Mouse (Mus musculus) heart, embryonic 11.5 days (tissue): ENCODE measurements around the gene Spef1. TPM values are rescaled to one million over a fixed set of nuclear protein-coding genes. Genes with fewer than 3 reads are reported as not detected.

Experiments used
- ATAC-seq: fragments of 200-750 bp; cut with Nextera tagmentation; replicated peaks from 2 replicates; pipeline ENCODE4 v1.8.0; 2017; ENCODE audit warnings: moderate library complexity; ENCODE audit not compliant: insufficient number of reproducible peaks, low FRiP score, low TSS enrichment
- H3K27ac ChIP-seq: fragments of 300-500 bp; sonication (generic); 2 replicates; pipeline ENCODE4 v1.5.1; 2014; ENCODE audit warnings: mild to moderate bottlenecking, low read depth, low read length
- H3K27me3 ChIP-seq: fragments of 300-500 bp; sonication (generic); 2 replicates; pipeline ENCODE4 v1.6.1; 2014; ENCODE audit warnings: mild to moderate bottlenecking, low read length, mixed read lengths; ENCODE audit not compliant: control insufficient read depth, insufficient read depth
- H3K36me3 ChIP-seq: fragments of 300-500 bp; sonication (generic); 2 replicates; pipeline ENCODE4 v1.6.1; 2014; ENCODE audit warnings: mild to moderate bottlenecking, low read length, moderate library complexity, mixed read lengths; ENCODE audit not compliant: control insufficient read depth, insufficient read depth
- H3K4me1 ChIP-seq: fragments of 300-500 bp; sonication (generic); 2 replicates; pipeline ENCODE4 v1.6.1; 2014; ENCODE audit warnings: low read length; ENCODE audit not compliant: control insufficient read depth, insufficient read depth
- H3K4me2 ChIP-seq: fragments of 300-500 bp; sonication (generic); 2 replicates; pipeline ENCODE4 v1.6.1; 2014; ENCODE audit warnings: mild to moderate bottlenecking, moderate library complexity
- H3K4me3 ChIP-seq: fragments of 300-500 bp; sonication (generic); 2 replicates; pipeline ENCODE4 v1.5.1; 2014; ENCODE audit warnings: low read depth, low read length
- H3K9ac ChIP-seq: fragments of 300-500 bp; sonication (generic); 2 replicates; pipeline ENCODE4 v1.6.1; 2014; ENCODE audit warnings: mild to moderate bottlenecking, low read depth, low read length, moderate library complexity
- H3K9me3 ChIP-seq: fragments of 300-500 bp; sonication (generic); replicated peaks from 2 replicates; pipeline ENCODE4 v1.6.1; 2016; ENCODE audit warnings: low read length; ENCODE audit not compliant: control insufficient read depth
- WGBS: fragments of 180-500 bp; shearing (Covaris S2); extraction: QIAGEN DNeasy Blood & Tissue Kit; methylation state at CpG from one replicate; pipeline ENCODE4 v1.1.7; 2014; ENCODE audit not compliant: insufficient replicate concordance; 5-methylcytosine and 5-hydroxymethylcytosine counted together
- polyA plus RNA-seq: library from polyadenylated mRNA; unstranded; fragments of >200 nt; fragmentation: Nextera tagmentation; extraction: Ambion mirVana; gene quantifications from 2 replicates; pipeline ENCODE4 v1.2.1, GENCODE M21; 2014

Gene Spef1
- polyA plus RNA-seq, 1 experiment from 2014 or later: 1.7 TPM

DNA sequence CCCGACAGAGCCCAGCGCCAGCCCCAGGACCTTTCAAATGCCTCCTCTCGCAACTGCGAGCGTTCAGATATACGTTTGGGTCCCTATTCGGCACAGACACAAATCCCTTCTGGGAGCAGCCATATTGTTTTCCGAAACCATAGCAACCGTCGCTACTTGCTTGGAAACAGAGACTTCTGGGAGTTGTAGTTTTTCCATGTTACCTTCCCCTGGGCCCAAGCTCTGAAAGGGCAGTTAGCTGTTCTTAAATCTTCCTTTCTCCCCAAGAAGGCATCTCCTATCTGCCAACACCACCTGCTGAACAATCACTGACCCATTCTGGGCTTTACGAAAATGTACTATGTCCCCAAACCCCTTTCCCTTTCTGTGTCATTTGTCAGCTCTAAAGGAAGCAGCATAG lies 12.4 kb downstream of the Spef1 start:
- Histone ChIP-seq H3K27ac (no peak overlapping the region), H3K9me3 (no peaks in the 10 kb centered on the region), H3K4me2 (peak overlapping the region; percentile 81), H3K36me3 (peaks cover 2% of the 10 kb centered on the region; the same call in 1 of the 2 replicates), H3K9ac (no peak overlapping the region), H3K4me3 (peak overlapping the region; percentile 39), H3K4me1 (peaks cover 24% of the 10 kb centered on the region), H3K27me3 (peaks cover 42% of the 10 kb centered on the region)
- no peak for ATAC-seq
- WGBS: 4% methylated on average over 11 of the region's 11 CpGs

DNA sequence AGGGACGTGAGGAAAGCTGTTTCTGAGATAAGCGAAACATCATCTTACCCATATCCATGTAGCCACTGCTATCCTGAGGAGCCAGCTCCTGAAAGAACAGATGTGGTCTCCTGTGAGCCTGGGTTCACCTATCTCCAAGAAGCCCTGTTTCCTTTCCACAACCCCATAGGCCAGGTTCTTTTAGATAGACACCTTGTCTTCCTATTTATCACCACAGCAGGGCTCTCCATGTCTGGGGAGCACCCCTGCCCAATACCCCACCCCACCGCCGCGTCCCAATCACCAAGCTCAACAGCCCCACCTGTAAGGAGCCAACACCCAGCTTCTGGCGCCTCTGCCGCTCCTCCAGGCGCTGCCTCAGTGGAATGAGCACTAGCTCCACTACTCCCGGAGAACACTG lies 14.8 kb downstream of the Spef1 start:
- Histone ChIP-seq H3K36me3 (no peaks in the 10 kb centered on the region), H3K9ac (no peak overlapping the region), H3K9me3 (no peaks in the 10 kb centered on the region), H3K4me1 (peaks cover 7% of the 10 kb centered on the region), H3K4me3 (no peak overlapping the region), H3K27ac (no peak overlapping the region), H3K27me3 (peaks cover 42% of the 10 kb centered on the region), H3K4me2 (no peak overlapping the region)
- no peak for ATAC-seq
- WGBS: 31% methylated on average over 9 of the region's 9 CpGs

DNA sequence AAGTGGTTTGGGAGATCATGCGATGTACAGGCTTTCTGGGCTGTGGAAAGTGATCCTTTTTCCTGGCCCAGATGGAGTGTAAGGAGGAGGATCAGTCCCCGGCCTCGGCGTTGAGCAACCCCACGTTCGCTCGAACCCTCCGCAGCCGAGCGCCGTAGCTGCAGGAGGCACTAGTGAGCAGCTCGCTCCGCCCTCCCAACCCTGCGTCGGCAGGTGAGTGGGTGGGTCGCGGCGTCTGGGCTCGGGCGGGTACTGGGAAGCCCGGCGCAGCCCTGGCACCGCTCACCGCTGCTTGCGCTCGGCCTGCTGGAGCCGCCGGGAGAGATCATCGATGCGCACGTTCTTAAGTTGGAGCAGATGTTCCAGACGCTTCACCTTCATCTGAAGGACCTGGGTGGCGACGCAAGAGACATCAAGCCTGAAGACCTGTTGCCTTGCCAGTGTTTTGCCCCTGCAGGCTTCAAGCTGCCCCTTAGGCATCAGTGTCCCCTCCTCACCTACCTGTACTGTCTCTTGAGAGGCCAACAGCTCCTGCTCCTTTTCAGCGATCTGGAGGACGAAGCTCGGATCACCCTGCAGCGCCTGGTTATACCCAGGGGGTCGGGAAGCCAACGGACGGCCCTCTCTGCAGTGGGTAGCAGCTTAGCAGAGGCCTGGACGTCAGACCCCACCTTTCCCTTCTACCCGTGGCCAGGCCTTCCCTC lies 15.5 kb downstream of the Spef1 start:
- 2% methylated on average over 43 of the region's 43 CpGs for WGBS
- Histone ChIP-seq H3K9ac (peak overlapping the region; percentile 22; the same call in 1 of the 2 replicates), H3K27me3 (peaks cover 42% of the 10 kb centered on the region), H3K27ac (no peak overlapping the region), H3K9me3 (no peaks in the 10 kb centered on the region), H3K4me1 (peaks cover 2% of the 10 kb centered on the region), H3K4me3 (peak overlapping the region; percentile 30), H3K4me2 (peak overlapping the region; percentile 61), H3K36me3 (no peaks in the 10 kb centered on the region)
- ATAC-seq: no peak; the same call in 1 of the 2 replicates

DNA sequence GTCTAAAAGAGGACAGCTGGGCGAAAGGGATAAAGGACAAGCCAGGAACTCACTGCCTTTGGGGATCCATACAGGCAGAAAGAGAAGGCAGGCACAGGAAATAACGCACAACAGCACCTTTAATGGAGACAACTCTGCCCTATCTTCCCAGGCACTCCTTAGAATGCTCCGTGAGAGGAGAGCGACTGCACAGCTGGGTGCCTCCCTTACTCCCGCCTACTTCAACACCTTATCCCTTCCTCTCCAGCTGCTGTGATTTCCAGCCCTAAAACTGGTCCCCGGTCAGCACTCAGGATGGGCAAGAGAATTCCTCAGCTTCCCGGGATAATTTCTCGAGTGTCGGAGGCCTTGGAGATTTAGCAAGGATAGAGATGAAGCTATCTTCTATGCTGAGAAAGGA lies 16.1 kb downstream of the Spef1 start:
- WGBS: 9% methylated on average over 9 of the region's 9 CpGs
- H3K36me3 ChIP-seq: no peaks in the 10 kb centered on the region
- H3K9me3 ChIP-seq: no peaks in the 10 kb centered on the region
- H3K27ac ChIP-seq: no peak overlapping the region
- H3K4me2 ChIP-seq: peak overlapping the region; percentile 61
- H3K9ac ChIP-seq: no peak overlapping the region
- peak overlapping the region; percentile 30 for H3K4me3 ChIP-seq
- peaks cover 42% of the 10 kb centered on the region for H3K27me3 ChIP-seq
- no peak for ATAC-seq
- peaks cover 2% of the 10 kb centered on the region for H3K4me1 ChIP-seq

DNA sequence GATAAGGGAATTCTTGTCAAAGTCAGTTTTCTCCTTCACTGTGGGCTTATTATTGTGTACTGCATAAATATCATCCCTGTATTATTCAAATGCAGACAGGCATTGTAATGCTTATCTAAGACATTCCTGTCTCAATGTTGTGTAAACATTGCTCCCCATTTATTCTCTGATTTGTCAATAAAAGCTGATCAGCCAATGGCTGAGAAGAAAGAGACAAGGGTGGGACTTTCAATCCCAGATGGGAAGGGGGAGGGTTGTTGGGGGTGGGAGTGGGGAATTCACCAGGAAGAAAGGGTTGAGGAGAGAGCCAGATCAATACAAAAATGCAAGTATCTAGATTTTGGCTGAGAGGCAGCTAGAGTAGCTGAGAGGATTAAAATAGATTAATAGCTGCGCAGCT lies 18.2 kb downstream of the Spef1 start:
- no peaks in the 10 kb centered on the region for H3K9me3 ChIP-seq
- ATAC-seq: no peak
- H3K4me1 ChIP-seq: no peaks in the 10 kb centered on the region; the same call in 1 of the 2 replicates
- H3K9ac ChIP-seq: no peak overlapping the region
- H3K27me3 ChIP-seq: peaks cover 41% of the 10 kb centered on the region
- H3K4me2 ChIP-seq: no peak overlapping the region
- H3K4me3 ChIP-seq: no peak overlapping the region
- no peak overlapping the region for H3K27ac ChIP-seq
- 81% methylated on average over 1 of the region's 1 CpGs for WGBS
- H3K36me3 ChIP-seq: no peaks in the 10 kb centered on the region

DNA sequence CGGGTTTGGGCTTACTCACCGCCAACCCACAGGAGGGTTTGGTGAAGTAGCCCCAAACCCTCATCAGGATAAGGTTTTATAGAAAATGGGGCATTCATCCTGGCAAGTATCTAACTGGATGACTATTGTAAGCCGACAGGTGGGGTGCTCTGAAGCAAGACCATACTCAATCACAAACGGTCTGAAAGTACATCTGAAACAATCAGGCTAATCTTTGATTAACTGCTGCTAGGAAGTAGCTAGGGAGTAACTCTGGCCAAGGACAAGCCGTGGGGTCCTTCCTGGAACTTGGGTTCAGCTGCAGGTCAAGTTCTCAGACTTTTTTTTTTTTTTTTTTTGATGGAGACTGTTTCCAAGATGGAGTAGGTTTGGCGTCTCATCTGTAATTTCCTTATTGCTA lies 19.1 kb downstream of the Spef1 start:
- Histone ChIP-seq H3K27ac (no peak overlapping the region), H3K4me2 (no peak overlapping the region), H3K9me3 (no peaks in the 10 kb centered on the region), H3K36me3 (no peaks in the 10 kb centered on the region), H3K4me3 (no peak overlapping the region), H3K4me1 (no peaks in the 10 kb centered on the region; the same call in 1 of the 2 replicates), H3K9ac (no peak overlapping the region), H3K27me3 (peaks cover 32% of the 10 kb centered on the region)
- 73% methylated on average over 6 of the region's 6 CpGs for WGBS
- no peak for ATAC-seq

DNA sequence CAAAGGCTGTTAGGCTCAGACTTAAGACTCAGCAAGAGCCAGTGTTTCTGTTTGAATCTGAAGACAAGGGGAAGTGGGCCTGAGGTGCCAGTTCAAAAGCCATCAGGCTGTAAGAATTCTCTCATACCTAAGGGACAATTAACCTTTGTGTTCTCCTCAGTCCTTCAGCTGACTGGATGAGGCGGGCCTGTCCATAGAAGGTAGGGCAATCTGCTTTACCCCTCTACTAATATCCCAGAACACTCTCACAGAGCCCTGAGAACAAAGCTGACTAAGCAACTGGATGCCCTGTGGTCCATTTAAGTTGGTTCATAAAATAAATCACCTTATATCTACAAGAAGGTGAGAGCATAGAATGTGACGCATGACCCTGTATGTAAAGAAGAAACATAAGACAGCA lies 20.9 kb downstream of the Spef1 start:
- Histone ChIP-seq H3K9ac (no peak overlapping the region), H3K4me1 (no peaks in the 10 kb centered on the region; the same call in 1 of the 2 replicates), H3K9me3 (no peaks in the 10 kb centered on the region), H3K36me3 (no peaks in the 10 kb centered on the region), H3K27me3 (peaks cover 14% of the 10 kb centered on the region), H3K27ac (no peak overlapping the region), H3K4me3 (no peak overlapping the region), H3K4me2 (no peak overlapping the region)
- ATAC-seq: no peak
- WGBS: 82% methylated on average over 2 of the region's 2 CpGs

DNA sequence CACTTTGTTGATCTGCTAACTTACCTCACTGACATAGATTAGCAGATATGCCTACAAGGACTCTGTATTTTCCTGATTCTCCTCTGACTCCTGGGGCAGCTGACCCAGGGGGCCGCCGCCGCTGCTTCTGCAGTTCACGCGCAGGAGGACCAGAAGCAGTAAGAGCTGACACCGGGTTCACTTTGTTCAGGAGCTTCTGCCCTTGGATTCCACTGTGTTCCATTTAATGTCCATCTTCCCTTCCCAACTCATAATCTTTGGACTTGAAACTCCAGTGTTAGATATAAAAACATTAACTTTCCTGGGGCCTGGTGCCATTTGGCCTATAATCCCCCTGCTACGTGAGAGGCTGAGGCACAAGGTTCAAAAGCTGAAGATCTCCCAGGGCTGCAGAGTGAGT lies 23.2 kb downstream of the Spef1 start:
- ATAC-seq: no peak
- Histone ChIP-seq H3K4me1 (peaks cover 4% of the 10 kb centered on the region), H3K27ac (no peak overlapping the region), H3K4me2 (no peak overlapping the region), H3K27me3 (no peaks in the 10 kb centered on the region), H3K36me3 (no peaks in the 10 kb centered on the region), H3K9ac (no peak overlapping the region), H3K4me3 (no peak overlapping the region), H3K9me3 (no peaks in the 10 kb centered on the region)
- 64% methylated on average over 7 of the region's 7 CpGs for WGBS

DNA sequence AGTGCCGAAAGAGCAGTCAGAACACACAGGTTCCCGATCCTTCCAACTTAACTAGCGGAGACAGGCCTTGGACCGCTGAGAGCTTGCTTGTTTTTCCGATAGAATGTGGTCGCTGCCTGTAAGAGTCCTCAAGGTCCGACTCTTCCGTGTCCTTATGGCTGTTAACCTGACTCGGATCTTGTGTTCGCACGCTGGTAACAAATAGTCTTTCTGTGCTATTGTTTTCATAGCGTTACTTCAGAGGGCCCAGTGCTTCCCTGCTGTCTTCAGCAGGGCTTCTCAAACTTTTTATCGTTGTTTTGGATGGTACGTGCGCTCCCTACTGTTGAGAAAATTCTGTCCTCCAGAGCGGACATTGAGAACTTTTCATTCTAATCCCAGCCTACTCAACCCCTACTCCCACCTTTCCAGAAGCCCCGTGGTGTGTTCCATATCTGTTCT lies 26.4 kb downstream of the Spef1 start:
- Histone ChIP-seq H3K36me3 (no peaks in the 10 kb centered on the region), H3K27ac (peak overlapping the region; percentile 92), H3K9me3 (no peaks in the 10 kb centered on the region), H3K4me3 (peak overlapping the region; percentile 84), H3K4me1 (peaks cover 28% of the 10 kb centered on the region), H3K27me3 (no peaks in the 10 kb centered on the region), H3K4me2 (peak overlapping the region; percentile 91), H3K9ac (peak overlapping the region; percentile 91)
- no peak for ATAC-seq
- 1% methylated on average over 17 of the region's 17 CpGs for WGBS
